Mouse (Mus musculus): ENCODE results near the gene Wdr59. TPM values are rescaled to one million over a fixed set of nuclear protein-coding genes. Genes with fewer than 3 reads are reported as not detected.
A peak's percentile ranks its signal among the peaks of the same experiment; 100 is the strongest.

The Wdr59 gene
- polyA plus RNA-seq (2016; fragmentation: Nextera tagmentation; extraction: Ambion mirVana) = 7.8 and 8.1 TPM in 2 replicates

DNA sequence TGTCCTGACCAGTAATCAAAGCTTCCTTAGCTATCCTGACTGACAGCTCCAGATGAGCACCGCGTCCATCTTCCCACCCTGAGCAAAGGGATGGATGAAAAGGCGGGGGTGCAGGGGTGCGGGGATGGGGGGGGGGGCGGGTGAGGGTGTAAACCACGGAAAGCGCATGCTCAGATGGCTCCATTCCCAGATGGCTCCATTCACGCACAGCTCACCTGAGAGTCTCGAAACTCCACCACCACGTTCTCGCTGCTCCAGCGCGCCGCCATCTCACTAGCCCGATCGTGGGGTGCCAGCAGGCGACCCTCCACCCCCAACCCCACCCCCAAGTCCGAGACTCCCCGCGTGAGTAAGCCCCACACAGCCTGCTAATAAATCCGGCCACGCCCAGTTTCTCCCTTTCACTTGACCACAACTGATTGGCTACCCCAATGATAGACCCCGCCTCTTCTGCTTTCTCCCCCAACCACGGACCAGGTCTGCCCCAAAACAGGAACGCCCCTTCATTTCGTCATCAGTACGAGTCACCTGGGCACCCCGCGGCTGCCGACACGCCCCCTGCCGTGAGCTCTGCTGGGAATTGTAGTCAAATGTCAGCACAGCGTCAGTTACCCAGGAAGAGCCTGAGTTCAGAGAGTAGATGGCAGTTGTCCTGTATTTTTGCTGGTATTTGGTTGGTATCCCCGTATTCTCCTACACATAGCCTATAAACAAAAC lies at the start of gene Wdr59:
Gene Wdr59 (minus strand): TSS at position 380 of the 717 bp plus-strand sequence.
- H3K9ac ChIP-seq = peak within 1 kb of the TSS; percentile 54
- WGBS = under 1% methylated on average over 34 of the region's 34 CpGs
- peak within 1 kb of the TSS; percentile 66 for H3K4me3 ChIP-seq
- no peaks in the 10 kb centered on the region for H3K27me3 ChIP-seq
- H3K36me3 ChIP-seq = no peaks in the 10 kb centered on the region
- H3K27ac ChIP-seq = no peak within 1 kb of the TSS
- H3K4me1 ChIP-seq = 0 out of 2 replicates have a peak, but pooled peaks cover 9% of the 10 kb centered on the region
- peak; percentile 99 for ATAC-seq (ENCODE audit: insufficient number of reproducible peaks, insufficient read depth, low FRiP score, low TSS enrichment)
- H3K4me2 ChIP-seq (replicated peaks) = peak within 1 kb of the TSS; percentile 68
- no peaks in the 10 kb centered on the region for H3K9me3 ChIP-seq

GRCm38 (mm10) chr8:111571661-111572060 lies 49.8 kb upstream of the Wdr59 start:
- Histone ChIP-seq H3K9ac (no peak overlapping the region), H3K4me3 (no peak overlapping the region), H3K9me3 (no peaks in the 10 kb centered on the region), H3K4me2 (replicated peaks) (no peak overlapping the region), H3K27me3 (no peaks in the 10 kb centered on the region), H3K36me3 (peaks cover 2% of the 10 kb centered on the region; the same call in 1 of the 2 replicates), H3K27ac (no peak overlapping the region), H3K4me1 (peaks cover 25% of the 10 kb centered on the region)
- ATAC-seq (ENCODE audit: insufficient number of reproducible peaks, insufficient read depth, low FRiP score, low TSS enrichment) = no peak
- WGBS = 87% methylated on average over 10 of the region's 10 CpGs

GRCm38 (mm10) chr8:111570432-111570831 lies 48.5 kb upstream of the Wdr59 start:
- no peaks in the 10 kb centered on the region for H3K27me3 ChIP-seq
- no peaks in the 10 kb centered on the region for H3K9me3 ChIP-seq
- no peak overlapping the region for H3K9ac ChIP-seq
- H3K4me3 ChIP-seq = no peak overlapping the region
- no peak for ATAC-seq (ENCODE audit: insufficient number of reproducible peaks, insufficient read depth, low FRiP score, low TSS enrichment)
- H3K36me3 ChIP-seq = no peaks in the 10 kb centered on the region
- no peak overlapping the region for H3K4me2 ChIP-seq (replicated peaks)
- 86% methylated on average over 2 of the region's 2 CpGs for WGBS
- H3K27ac ChIP-seq = no peak overlapping the region
- peaks cover 30% of the 10 kb centered on the region for H3K4me1 ChIP-seq

DNA sequence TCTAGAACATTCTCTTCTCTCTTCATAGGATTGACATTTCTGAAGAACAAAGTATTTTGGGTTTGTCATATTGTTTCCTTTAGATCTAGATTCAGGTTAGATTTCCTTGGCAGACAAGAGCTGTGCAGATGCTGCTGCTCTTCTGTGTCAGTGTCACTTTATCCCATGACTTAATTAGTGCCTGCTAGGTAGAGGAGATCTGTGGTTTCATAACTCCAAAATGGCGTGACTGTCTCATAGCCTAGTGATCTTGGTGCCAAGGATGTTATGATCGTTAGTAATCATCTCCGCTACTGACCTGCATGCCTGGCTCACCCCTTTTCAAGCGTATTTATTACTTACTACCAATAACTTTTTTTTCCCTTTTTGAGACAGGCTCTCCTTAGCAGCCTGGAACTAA lies 48.0 kb upstream of the Wdr59 start:
- Histone ChIP-seq H3K27me3 (no peaks in the 10 kb centered on the region), H3K9me3 (no peaks in the 10 kb centered on the region), H3K9ac (no peak overlapping the region), H3K27ac (no peak overlapping the region), H3K4me1 (peaks cover 31% of the 10 kb centered on the region), H3K4me2 (replicated peaks) (no peak overlapping the region), H3K36me3 (no peaks in the 10 kb centered on the region), H3K4me3 (no peak overlapping the region)
- ATAC-seq (ENCODE audit: insufficient number of reproducible peaks, insufficient read depth, low FRiP score, low TSS enrichment) = no peak
- 78% methylated on average over 4 of the region's 4 CpGs for WGBS

DNA sequence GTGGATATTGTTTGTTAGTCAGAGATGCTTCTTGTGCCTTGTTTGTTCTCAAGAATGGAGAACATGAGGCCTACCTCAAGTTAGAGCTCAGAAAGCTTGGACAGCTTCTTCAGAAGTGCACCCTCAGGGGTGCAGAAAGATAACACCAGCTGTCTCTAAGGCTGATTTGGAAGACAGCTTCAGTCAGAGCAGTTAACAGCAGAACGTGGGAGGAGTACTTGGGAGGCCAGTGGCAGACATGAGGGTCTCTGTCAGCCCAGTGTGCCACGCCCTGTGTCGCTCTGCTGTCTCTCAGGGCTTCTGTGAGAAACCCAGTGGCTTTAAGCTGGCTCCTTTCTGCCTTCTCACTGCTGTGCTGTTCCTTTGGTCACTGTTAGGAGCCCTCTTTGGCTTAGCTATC lies 46.1 kb upstream of the Wdr59 start:
- no peaks in the 10 kb centered on the region for H3K36me3 ChIP-seq
- H3K27me3 ChIP-seq = no peaks in the 10 kb centered on the region
- H3K27ac ChIP-seq = no peak overlapping the region
- H3K9ac ChIP-seq = no peak overlapping the region
- H3K4me2 ChIP-seq (replicated peaks) = no peak overlapping the region
- no peak for ATAC-seq (ENCODE audit: insufficient number of reproducible peaks, insufficient read depth, low FRiP score, low TSS enrichment)
- H3K9me3 ChIP-seq = no peaks in the 10 kb centered on the region
- H3K4me3 ChIP-seq = no peak overlapping the region
- 64% methylated on average over 3 of the region's 3 CpGs for WGBS
- peaks cover 26% of the 10 kb centered on the region for H3K4me1 ChIP-seq

DNA sequence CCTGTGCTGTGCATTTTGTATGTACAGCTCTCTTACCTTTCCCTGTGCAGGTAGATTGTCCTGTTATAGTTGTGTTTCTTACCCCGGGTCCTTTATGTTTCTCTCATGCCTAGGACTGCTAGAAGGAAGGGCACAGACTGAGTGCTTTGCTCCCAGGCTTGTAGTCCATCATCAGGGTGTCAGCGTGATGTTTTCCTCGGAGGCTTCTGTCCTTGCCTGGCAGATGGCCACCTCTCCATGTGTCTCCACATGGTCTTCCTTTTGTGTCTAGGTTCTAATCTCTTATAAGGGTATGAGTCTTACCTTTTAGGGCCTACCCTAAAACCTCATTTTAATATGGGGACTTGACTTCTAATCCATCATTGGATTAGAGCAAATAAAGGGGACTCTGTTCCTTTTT lies 45.7 kb upstream of the Wdr59 start:
- Histone ChIP-seq H3K9ac (no peak overlapping the region), H3K4me1 (peaks cover 26% of the 10 kb centered on the region), H3K9me3 (no peaks in the 10 kb centered on the region), H3K27ac (no peak overlapping the region), H3K27me3 (no peaks in the 10 kb centered on the region), H3K4me3 (no peak overlapping the region), H3K4me2 (replicated peaks) (no peak overlapping the region), H3K36me3 (no peaks in the 10 kb centered on the region)
- 71% methylated on average over 3 of the region's 3 CpGs for WGBS
- no peak for ATAC-seq (ENCODE audit: insufficient number of reproducible peaks, insufficient read depth, low FRiP score, low TSS enrichment)

- Histone ChIP-seq H3K9me3 (no peaks in the 10 kb centered on the region), H3K27ac (no peak overlapping the region)
- 69% methylated on average over 9 of the region's 9 CpGs for WGBS
These were observed 44.4 kb upstream of the Wdr59 start for GRCm38 (mm10) chr8:111566326-111566725.

DNA sequence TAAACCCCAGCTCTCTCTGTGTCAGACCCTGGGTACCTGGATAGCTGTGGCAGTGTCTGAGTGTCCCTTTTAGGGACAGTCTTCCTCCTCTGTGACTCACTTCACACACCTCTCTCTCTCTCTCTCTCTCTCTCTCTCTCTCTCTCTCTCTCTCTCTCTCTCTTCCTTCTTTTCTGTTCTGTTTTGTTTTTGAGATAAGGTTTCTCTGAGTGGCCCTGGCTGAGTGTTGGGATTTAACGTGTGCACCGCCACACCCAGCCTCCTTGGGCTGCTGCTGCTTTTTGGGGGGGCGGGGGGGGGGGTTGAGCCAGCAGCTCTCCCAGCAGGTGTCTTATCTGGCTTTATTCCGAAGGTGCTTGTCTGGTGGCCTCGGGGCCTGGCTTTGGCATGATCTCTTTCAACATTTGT lies 43.9 kb upstream of the Wdr59 start:
- H3K4me3 ChIP-seq = no peak overlapping the region
- 38% methylated on average over 5 of the region's 5 CpGs for WGBS
- H3K9me3 ChIP-seq = no peaks in the 10 kb centered on the region
- peak overlapping the region; percentile 23; the same call in 1 of the 2 replicates for H3K27ac ChIP-seq
- H3K27me3 ChIP-seq = no peaks in the 10 kb centered on the region
- H3K4me2 ChIP-seq (replicated peaks) = no peak overlapping the region
- ATAC-seq (ENCODE audit: insufficient number of reproducible peaks, insufficient read depth, low FRiP score, low TSS enrichment) = no peak
- H3K9ac ChIP-seq = no peak overlapping the region
- H3K4me1 ChIP-seq = peaks cover 22% of the 10 kb centered on the region
- no peaks in the 10 kb centered on the region for H3K36me3 ChIP-seq

More at GRCm38 (mm10) chr8:111566326-111566725, 44.4 kb upstream of the Wdr59 start:
- Histone ChIP-seq H3K36me3 (no peaks in the 10 kb centered on the region), H3K4me2 (replicated peaks) (no peak overlapping the region), H3K9ac (no peak overlapping the region), H3K4me3 (no peak overlapping the region), H3K27me3 (no peaks in the 10 kb centered on the region), H3K4me1 (peaks cover 22% of the 10 kb centered on the region)
- no peak for ATAC-seq (ENCODE audit: insufficient number of reproducible peaks, insufficient read depth, low FRiP score, low TSS enrichment)

DNA sequence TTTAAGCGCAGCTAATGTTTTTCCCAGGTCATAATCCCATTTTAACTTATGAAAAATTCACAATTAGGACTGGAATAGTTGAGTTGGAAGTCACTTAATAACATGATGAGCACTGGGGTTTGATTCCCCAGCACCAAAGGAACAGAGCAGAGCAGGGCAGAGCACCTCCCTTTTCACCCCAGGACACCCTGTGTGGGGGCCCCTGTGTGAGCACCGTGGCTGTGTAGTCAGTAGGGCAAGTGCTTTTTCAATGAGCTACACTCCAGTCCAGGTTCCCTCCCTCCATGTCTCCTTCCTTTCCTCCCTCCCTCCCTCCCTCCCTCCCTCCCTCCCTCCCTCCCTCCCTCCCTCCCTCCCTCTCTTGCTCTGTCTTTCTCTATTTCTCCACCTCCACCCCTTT lies 42.2 kb upstream of the Wdr59 start:
- H3K27me3 ChIP-seq = no peaks in the 10 kb centered on the region
- H3K36me3 ChIP-seq = no peaks in the 10 kb centered on the region
- no peak overlapping the region for H3K9ac ChIP-seq
- H3K9me3 ChIP-seq = no peaks in the 10 kb centered on the region
- H3K4me2 ChIP-seq (replicated peaks) = no peak overlapping the region
- 92% methylated on average over 2 of the region's 2 CpGs for WGBS
- ATAC-seq (ENCODE audit: insufficient number of reproducible peaks, insufficient read depth, low FRiP score, low TSS enrichment) = no peak
- H3K4me3 ChIP-seq = no peak overlapping the region
- peaks cover 19% of the 10 kb centered on the region for H3K4me1 ChIP-seq
- H3K27ac ChIP-seq = no peak overlapping the region

DNA sequence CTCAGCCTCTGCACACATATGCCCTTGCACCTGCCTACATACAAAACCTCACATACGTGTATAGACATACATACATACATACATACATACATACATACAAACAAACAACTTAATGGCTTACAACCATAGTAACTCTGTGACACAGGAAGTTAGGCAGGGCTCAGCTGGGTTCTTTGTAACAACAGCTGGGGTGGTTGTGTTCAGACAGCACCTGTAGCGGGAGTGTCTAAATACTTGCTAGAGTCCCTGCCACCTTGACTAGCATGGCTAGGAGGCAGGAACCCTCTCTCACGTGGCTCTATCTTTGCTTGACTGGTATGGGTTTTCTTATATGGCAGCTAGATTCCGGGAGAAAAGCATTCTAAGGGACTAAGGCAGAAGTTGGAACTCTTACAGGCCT lies 41.8 kb upstream of the Wdr59 start:
- Histone ChIP-seq H3K4me2 (replicated peaks) (no peak overlapping the region), H3K27me3 (no peaks in the 10 kb centered on the region), H3K36me3 (no peaks in the 10 kb centered on the region), H3K27ac (no peak overlapping the region), H3K4me1 (peaks cover 21% of the 10 kb centered on the region), H3K9ac (no peak overlapping the region), H3K4me3 (no peak overlapping the region), H3K9me3 (no peaks in the 10 kb centered on the region)
- no peak for ATAC-seq (ENCODE audit: insufficient number of reproducible peaks, insufficient read depth, low FRiP score, low TSS enrichment)
- 89% methylated on average over 4 of the region's 4 CpGs for WGBS

DNA sequence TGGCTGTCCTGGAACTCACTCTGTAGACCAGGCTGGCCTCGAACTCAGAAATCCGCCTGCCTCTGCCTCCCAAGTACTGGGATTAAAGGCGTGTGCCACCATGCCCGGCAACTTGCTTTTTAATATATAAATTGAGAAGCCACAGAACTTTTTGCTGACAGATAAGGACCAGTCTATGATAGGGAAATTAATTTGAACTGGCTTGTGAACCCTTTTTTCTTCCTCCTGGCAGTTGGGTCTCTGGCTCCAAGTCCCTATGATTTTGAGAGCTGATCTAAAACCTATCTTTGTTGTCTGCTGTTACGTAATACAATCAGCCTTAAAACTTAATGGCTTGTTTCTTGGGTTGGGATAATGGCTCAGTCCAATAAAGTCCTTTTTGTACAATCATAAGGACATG lies 41.2 kb upstream of the Wdr59 start:
- Histone ChIP-seq H3K9me3 (no peaks in the 10 kb centered on the region), H3K4me1 (peaks cover 18% of the 10 kb centered on the region), H3K9ac (no peak overlapping the region), H3K4me3 (no peak overlapping the region), H3K4me2 (replicated peaks) (no peak overlapping the region), H3K36me3 (no peaks in the 10 kb centered on the region), H3K27ac (no peak overlapping the region), H3K27me3 (no peaks in the 10 kb centered on the region)
- 99% methylated on average over 5 of the region's 5 CpGs for WGBS
- no peak for ATAC-seq (ENCODE audit: insufficient number of reproducible peaks, insufficient read depth, low FRiP score, low TSS enrichment)

- Histone ChIP-seq H3K4me2 (replicated peaks) (no peak overlapping the region), H3K4me3 (no peak overlapping the region), H3K27me3 (no peaks in the 10 kb centered on the region), H3K9me3 (no peaks in the 10 kb centered on the region), H3K36me3 (no peaks in the 10 kb centered on the region), H3K4me1 (peaks cover 14% of the 10 kb centered on the region), H3K9ac (no peak overlapping the region), H3K27ac (no peak overlapping the region)
- 94% methylated on average over 5 of the region's 5 CpGs for WGBS
- no peak for ATAC-seq (ENCODE audit: insufficient number of reproducible peaks, insufficient read depth, low FRiP score, low TSS enrichment)
These were observed 40.4 kb upstream of the Wdr59 start for GRCm38 (mm10) chr8:111562274-111562803.
